Mouse (Mus musculus): ENCODE measurements around the gene Cldn7. TPM values are rescaled to one million over a fixed set of nuclear protein-coding genes. Genes with fewer than 3 reads are reported as not detected.

Gene Cldn7
- polyA plus RNA-seq, 1 experiment: 63.7 TPM

DNA sequence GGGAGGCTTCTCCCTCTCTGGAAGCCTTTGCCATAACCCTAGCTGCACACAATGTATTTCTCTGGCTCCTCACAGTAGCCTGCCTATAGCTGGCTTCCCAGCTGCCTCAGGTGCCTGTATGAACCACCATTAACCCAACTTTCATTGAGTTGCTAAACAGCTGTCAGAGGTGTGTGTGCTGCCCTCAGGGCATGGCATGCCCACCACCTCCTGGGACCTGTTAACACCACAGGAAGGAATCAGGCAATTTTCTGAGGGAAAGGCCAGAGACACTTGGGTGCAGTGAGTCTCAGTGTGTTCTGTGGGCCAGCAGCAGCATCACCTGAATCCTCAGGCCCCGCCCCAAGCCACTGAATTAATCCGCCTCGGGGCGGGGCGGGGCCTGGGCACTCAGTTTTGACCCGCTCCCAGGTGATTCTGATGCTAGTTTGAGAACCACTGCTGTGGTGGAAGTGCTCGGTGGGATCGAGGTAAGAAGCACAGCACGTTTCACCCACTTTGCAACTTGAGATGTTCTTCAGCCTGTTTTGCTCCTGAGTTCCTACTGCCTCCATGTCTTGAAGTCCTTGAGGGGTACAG, 26.1 kb upstream of the Cldn7 start:
- Histone ChIP-seq H3K4me3 (replicated peaks; ENCODE audit: extremely low read depth, low read depth, low read length) (no peak overlapping the region), H3K4me1 (ENCODE audit: control insufficient read depth, insufficient read depth, low read length) (peaks cover 4% of the 10 kb centered on the region)
- WGBS: 45% methylated on average over 9 of the region's 9 CpGs
- TF ChIP-seq POLR2A (IDR thresholded peaks at IDR 0.05; ENCODE audit: borderline replicate concordance, extremely low read depth, low read depth, low read length): no peak
- TF ChIP-seq CTCF (IDR thresholded peaks at IDR 0.05; ENCODE audit: insufficient read depth, low read length): no peak
- no peak for DNase-seq

DNA sequence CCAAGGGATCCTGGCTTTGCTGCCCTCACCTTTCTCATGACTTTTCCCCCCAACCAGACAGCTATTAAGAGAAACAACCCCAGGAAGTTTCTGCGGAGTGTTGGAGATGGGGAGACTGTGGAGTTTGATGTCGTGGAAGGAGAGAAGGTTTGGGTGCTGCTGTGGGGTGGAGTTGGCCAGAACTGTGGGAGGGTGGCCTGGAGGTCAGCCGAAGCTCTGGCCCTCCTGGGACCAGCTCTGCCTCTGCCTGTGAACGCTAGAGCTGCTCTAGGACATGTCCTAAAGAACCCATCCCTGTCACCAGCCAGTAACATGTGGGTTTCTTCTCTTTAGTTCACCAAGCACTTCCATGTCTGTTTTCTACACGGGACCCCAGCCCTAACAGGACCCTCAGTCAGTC, 25.4 kb upstream of the Cldn7 start:
- 55% methylated on average over 5 of the region's 5 CpGs for WGBS
- no peak for TF ChIP-seq CTCF (IDR thresholded peaks at IDR 0.05; ENCODE audit: insufficient read depth, low read length)
- no peak for TF ChIP-seq POLR2A (IDR thresholded peaks at IDR 0.05; ENCODE audit: borderline replicate concordance, extremely low read depth, low read depth, low read length)
- DNase-seq: no peak
- Histone ChIP-seq H3K4me1 (ENCODE audit: control insufficient read depth, insufficient read depth, low read length) (peaks cover 4% of the 10 kb centered on the region), H3K4me3 (replicated peaks; ENCODE audit: extremely low read depth, low read depth, low read length) (no peak overlapping the region)

DNA sequence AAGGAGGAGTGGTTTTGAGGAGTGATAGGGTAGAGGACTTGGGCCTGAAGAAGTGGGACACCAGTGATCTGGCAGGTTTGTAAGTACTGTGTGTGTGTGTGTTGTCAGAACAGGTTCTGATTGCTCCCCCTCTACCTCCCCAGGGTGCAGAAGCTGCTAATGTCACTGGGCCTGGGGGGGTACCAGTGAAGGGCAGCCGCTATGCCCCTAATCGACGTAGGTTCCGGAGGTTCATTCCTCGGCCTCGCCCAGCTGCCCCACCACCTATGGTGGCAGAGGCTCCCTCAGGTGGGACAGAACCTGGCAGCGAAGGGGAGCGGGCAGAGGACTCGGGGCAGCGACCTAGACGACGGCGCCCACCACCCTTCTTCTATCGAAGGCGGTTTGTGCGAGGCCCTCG, 24.8 kb upstream of the Cldn7 start:
- TF ChIP-seq CTCF (IDR thresholded peaks at IDR 0.05; ENCODE audit: insufficient read depth, low read length): no peak
- TF ChIP-seq POLR2A (IDR thresholded peaks at IDR 0.05; ENCODE audit: borderline replicate concordance, extremely low read depth, low read depth, low read length): no peak
- H3K4me3 ChIP-seq (replicated peaks; ENCODE audit: extremely low read depth, low read depth, low read length): no peak overlapping the region
- peaks cover 2% of the 10 kb centered on the region; the same call in 1 of the 2 replicates for H3K4me1 ChIP-seq (ENCODE audit: control insufficient read depth, insufficient read depth, low read length)
- no peak for DNase-seq
- 95% methylated on average over 17 of the region's 17 CpGs for WGBS

DNA sequence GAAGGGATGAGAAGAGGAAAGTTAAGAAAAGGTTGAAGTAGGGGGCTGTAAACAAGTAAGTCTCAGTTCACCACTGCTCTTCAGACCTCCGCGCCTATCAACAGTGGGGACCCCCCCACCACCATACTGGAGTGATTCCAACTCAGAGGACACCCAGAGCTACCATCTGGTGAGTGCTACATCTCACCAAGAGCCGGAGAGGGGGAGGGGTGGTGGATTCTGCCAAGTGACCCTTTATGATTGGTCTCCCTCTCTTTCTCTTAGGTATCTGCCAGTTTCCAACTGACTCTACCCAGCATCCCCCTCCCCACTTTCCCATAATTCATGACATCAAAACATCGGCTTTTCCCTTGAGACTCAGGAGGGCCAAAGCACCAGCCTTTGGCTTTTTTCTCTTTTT, 23.6 kb upstream of the Cldn7 start:
- Histone ChIP-seq H3K4me3 (replicated peaks; ENCODE audit: extremely low read depth, low read depth, low read length) (no peak overlapping the region), H3K4me1 (ENCODE audit: control insufficient read depth, insufficient read depth, low read length) (no peaks in the 10 kb centered on the region)
- DNase-seq: no peak
- no peak for TF ChIP-seq CTCF (IDR thresholded peaks at IDR 0.05; ENCODE audit: insufficient read depth, low read length)
- TF ChIP-seq POLR2A (IDR thresholded peaks at IDR 0.05; ENCODE audit: borderline replicate concordance, extremely low read depth, low read depth, low read length): no peak
- 81% methylated on average over 4 of the region's 4 CpGs for WGBS

GRCm38 (mm10) chr11:69945216-69945615, 19.4 kb upstream of the Cldn7 start:
- peaks cover 7% of the 10 kb centered on the region for H3K4me1 ChIP-seq (ENCODE audit: control insufficient read depth, insufficient read depth, low read length)
- WGBS: 71% methylated on average over 13 of the region's 13 CpGs
- DNase-seq: no peak
- no peak overlapping the region for H3K4me3 ChIP-seq (replicated peaks; ENCODE audit: extremely low read depth, low read depth, low read length)
- TF ChIP-seq POLR2A (IDR thresholded peaks at IDR 0.05; ENCODE audit: borderline replicate concordance, extremely low read depth, low read depth, low read length) (no peak), CTCF (IDR thresholded peaks at IDR 0.05; ENCODE audit: insufficient read depth, low read length) (no peak)

DNA sequence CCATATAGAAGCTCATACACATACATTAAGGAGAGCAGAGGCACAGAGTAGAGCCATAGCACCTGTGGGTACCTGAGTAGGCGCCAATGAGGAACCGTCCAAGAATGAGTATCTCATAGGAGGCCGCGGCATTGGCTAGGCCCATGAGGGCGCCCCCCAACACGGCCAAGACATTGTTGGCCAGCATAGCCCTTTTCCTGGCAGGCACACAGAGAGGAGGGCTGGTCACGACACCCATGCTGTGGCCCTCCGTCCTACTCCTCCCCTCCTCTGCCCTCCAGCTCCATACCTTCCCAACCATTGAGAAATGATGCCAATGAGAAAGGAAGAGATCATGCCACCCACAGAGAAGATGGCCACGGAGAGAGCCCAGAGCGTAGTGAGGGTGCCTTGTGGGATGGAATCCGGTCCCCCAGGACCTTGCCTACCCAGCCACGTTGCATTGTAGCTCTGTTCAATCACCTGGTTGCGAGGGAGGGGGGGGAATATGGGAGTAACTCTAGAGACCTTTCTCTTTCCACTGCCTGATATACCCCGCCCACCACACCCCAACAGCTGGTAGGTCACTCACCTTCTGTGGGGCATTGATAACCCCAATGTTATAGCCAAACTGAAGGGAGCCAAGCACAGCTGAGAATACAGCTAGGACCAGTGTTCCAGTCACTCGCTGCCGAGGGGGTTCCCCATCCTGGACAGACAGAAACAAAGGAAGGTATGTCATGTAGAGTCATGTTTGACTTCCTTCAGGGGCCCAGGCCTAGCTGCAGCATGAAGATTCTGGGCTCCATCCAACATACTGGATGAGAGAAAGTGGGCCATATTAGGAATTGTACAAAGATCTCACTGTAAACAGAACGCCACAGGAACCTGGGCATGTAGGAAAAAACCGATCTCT, 18.3 kb upstream of the Cldn7 start:
- TF ChIP-seq POLR2A (IDR thresholded peaks at IDR 0.05; ENCODE audit: borderline replicate concordance, extremely low read depth, low read depth, low read length) (no peak), CTCF (IDR thresholded peaks at IDR 0.05; ENCODE audit: insufficient read depth, low read length) (no peak)
- WGBS: 86% methylated on average over 18 of the region's 18 CpGs
- Histone ChIP-seq H3K4me1 (ENCODE audit: control insufficient read depth, insufficient read depth, low read length) (peaks cover 7% of the 10 kb centered on the region), H3K4me3 (replicated peaks; ENCODE audit: extremely low read depth, low read depth, low read length) (no peak overlapping the region)
- no peak for DNase-seq

GRCm38 (mm10) chr11:69947337-69948065, 17.1 kb upstream of the Cldn7 start:
- peak overlapping the region; percentile 33 for H3K4me3 ChIP-seq (replicated peaks; ENCODE audit: extremely low read depth, low read depth, low read length)
- H3K4me1 ChIP-seq (ENCODE audit: control insufficient read depth, insufficient read depth, low read length): peaks cover 7% of the 10 kb centered on the region
- TF ChIP-seq POLR2A (IDR thresholded peaks at IDR 0.05; ENCODE audit: borderline replicate concordance, extremely low read depth, low read depth, low read length) (no peak), CTCF (IDR thresholded peaks at IDR 0.05; ENCODE audit: insufficient read depth, low read length) (no peak)
- WGBS: 11% methylated on average over 29 of the region's 29 CpGs
- no peak for DNase-seq

DNA sequence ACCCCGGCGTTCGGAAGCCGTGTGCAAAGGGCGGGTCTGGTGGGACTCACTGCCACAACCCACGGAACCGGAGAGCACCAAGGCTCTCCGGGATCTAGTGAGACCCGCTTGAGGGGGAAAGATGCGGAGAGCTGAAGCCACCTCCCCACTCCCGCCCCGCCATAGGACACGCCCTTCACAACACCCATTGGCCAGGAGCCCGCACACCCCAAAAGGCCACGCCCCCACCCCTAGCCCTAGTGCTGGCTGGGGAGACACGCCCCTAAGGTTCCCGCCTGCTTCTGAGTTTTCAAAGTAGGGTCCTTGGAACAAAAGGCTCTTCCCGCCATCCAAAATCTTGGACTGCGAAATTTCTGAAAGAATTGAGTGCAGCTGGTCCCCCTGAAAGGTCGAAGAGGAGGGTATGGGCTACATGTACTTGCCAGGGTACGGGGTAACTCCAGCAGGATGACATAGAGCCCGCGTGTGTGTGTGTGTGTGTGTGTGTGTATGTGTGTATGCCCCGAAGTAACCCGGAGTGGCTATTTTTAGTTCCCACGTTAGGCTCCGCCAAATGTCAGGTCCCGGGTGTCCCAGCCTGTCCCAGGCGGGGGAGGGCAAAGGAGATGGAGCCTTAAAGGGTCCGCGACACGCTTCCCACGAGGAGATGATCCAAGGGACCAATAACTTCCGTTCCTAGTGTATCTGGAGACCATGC, 16.4 kb upstream of the Cldn7 start, which contains the start of gene Slc2a4:
Gene Slc2a4, minus strand, starts transcription at position 123 of the 697 bp plus-strand sequence.
- WGBS: 1% methylated on average over 34 of the region's 34 CpGs
- TF ChIP-seq POLR2A (IDR thresholded peaks at IDR 0.05; ENCODE audit: borderline replicate concordance, extremely low read depth, low read depth, low read length) (no peak), CTCF (IDR thresholded peaks at IDR 0.05; ENCODE audit: insufficient read depth, low read length) (no peak)
- H3K4me1 ChIP-seq (ENCODE audit: control insufficient read depth, insufficient read depth, low read length): peaks cover 7% of the 10 kb centered on the region
- peak within 1 kb of the TSS; percentile 33 for H3K4me3 ChIP-seq (replicated peaks; ENCODE audit: extremely low read depth, low read depth, low read length)
- peak; percentile 82 for DNase-seq

- Histone ChIP-seq H3K4me1 (ENCODE audit: control insufficient read depth, insufficient read depth, low read length) (peaks cover 7% of the 10 kb centered on the region), H3K4me3 (replicated peaks; ENCODE audit: extremely low read depth, low read depth, low read length) (no peak overlapping the region)
- DNase-seq: peak; percentile 84
- WGBS: 1% methylated on average over 14 of the region's 14 CpGs
- TF ChIP-seq POLR2A (IDR thresholded peaks at IDR 0.05; ENCODE audit: borderline replicate concordance, extremely low read depth, low read depth, low read length) (no peak), CTCF (IDR thresholded peaks at IDR 0.05; ENCODE audit: insufficient read depth, low read length) (peak; percentile 98)
Measured at GRCm38 (mm10) chr11:69948763-69949150, 15.8 kb upstream of the Cldn7 start.
